Mouse (Mus musculus) spleen, postnatal 10 days (tissue): ENCODE measurements around the gene Osbpl5.

Experiments
- DNase-seq, 2 experiments: peaks; one replicate each; pipeline ENCODE4 v3.0.0; 2021 to 2022; ENCODE audit warnings: low spot score in 2 of 2

Osbpl5 gene

GRCm38 (mm10) chr7:143756125-143757026, at the start of gene Osbpl5:
Gene Osbpl5, minus strand, starts transcription at chr7:143756985.
- no peak for DNase-seq

GRCm38 (mm10) chr7:143805199-143805624, 48.4 kb upstream of the Osbpl5 start:
- no peak for DNase-seq

- DNase-seq = no peak
Measured at GRCm38 (mm10) chr7:143801195-143802065, 44.6 kb upstream of the Osbpl5 start.

GRCm38 (mm10) chr7:143800770-143801169, 44.0 kb upstream of the Osbpl5 start:
- DNase-seq = no peak

GRCm38 (mm10) chr7:143798783-143799182, 42.0 kb upstream of the Osbpl5 start:
- DNase-seq = no peak

- peak in 1 of 2 experiments; percentile 65 for DNase-seq
Measured at GRCm38 (mm10) chr7:143793121-143793520, 36.3 kb upstream of the Osbpl5 start.

- no peak for DNase-seq
Measured at GRCm38 (mm10) chr7:143792336-143792985, 35.7 kb upstream of the Osbpl5 start.

GRCm38 (mm10) chr7:143783996-143784829, 27.4 kb upstream of the Osbpl5 start, which contains the start of gene Mrgpre:
Gene Mrgpre, minus strand, starts transcription at chr7:143784500.
- DNase-seq = peak; percentile 32 to 56

GRCm38 (mm10) chr7:143783378-143783995, 26.7 kb upstream of the Osbpl5 start:
- DNase-seq = no peak

- no peak for DNase-seq
Measured at GRCm38 (mm10) chr7:143777375-143777774, 20.6 kb upstream of the Osbpl5 start.

- no peak for DNase-seq
Measured at GRCm38 (mm10) chr7:143776137-143776536, 19.4 kb upstream of the Osbpl5 start.

- no peak for DNase-seq
Measured at GRCm38 (mm10) chr7:143769461-143769860, 12.7 kb upstream of the Osbpl5 start.

- DNase-seq = no peak
Measured at GRCm38 (mm10) chr7:143768267-143768666, 11.5 kb upstream of the Osbpl5 start.

- no peak for DNase-seq
Measured at GRCm38 (mm10) chr7:143766893-143767292, 10.1 kb upstream of the Osbpl5 start, which contains the start of gene Mrgprg. Gene Mrgprg, minus strand, starts transcription at chr7:143766993.

GRCm38 (mm10) chr7:143764876-143765530, 8.2 kb upstream of the Osbpl5 start:
- DNase-seq = no peak

GRCm38 (mm10) chr7:143763794-143764193, 7.0 kb upstream of the Osbpl5 start:
- no peak for DNase-seq

GRCm38 (mm10) chr7:143758956-143759355, 2.2 kb upstream of the Osbpl5 start:
- no peak for DNase-seq

GRCm38 (mm10) chr7:143757696-143758095, 911 bp upstream of the Osbpl5 start:
- DNase-seq = no peak

- DNase-seq = peak; percentile 28 to 75
Measured at GRCm38 (mm10) chr7:143757027-143757390, 224 bp upstream of the Osbpl5 start.
